Mouse (Mus musculus): ENCODE measurements at regions not wholly inside any gene's neighbourhood (a gene's known extent, or its start where the extent isn't known, plus 50 kb on each side); places are given as distances from the start of the nearest gene placed in this dataset.
"Not testable (repeated sequence)": the region's sequence is repeated elsewhere in the genome, so short reads cannot be mapped to it uniquely, and the experiment has no call there.

DNA sequence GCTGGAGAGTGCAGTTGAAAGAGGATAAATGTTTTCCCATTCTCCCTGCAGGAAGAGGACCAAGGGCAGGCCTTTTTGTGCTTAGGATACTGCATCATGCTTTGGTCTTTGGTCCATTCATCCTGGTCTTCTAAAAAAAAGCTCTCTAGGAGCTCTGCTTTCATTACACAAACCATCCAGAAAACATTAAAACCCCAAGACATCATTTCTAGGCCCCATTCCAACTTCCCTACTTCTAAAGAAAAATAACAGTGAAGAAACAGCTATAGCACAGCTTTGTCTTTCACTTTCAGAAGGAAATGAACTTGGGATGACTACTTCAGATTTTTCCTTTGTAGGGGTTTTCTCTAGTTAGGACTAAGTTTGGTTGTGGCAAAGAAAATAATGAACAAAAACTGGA is 185.1 kb upstream of the Tmc3 start:
- DNase-seq (ENCODE audit: low read depth), result no peak

- no peak for DNase-seq (ENCODE audit: low read depth)
Observed at GRCm38 (mm10) chr7:83401001-83401400, 183.7 kb upstream of the Tmc3 start.

- not testable (repeated sequence) for DNase-seq (ENCODE audit: low read depth)
Observed at GRCm38 (mm10) chr7:83412745-83413144, 172.0 kb upstream of the Tmc3 start.

GRCm38 (mm10) chr7:83429929-83430556 is 154.7 kb upstream of the Tmc3 start:
- no peak for DNase-seq (ENCODE audit: low read depth)

DNA sequence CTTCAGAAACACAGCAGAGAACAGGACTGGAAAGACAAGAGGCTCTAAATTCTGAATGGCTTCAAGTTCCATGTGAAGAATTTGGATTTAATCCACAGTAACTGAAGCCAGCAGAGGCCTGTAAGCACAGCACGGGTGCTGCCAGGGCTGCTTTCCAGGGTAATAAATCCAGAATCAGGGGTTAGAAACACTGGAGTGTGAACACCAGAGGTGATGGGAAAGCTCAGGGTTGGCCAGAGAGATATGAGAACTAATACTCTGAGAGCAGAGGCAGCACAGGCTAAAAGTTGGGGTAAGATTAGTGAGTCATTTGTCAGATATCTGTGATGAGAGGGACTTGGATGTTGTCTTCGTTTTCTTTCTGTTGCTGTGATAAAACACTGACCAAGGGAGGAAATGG is 153.6 kb upstream of the Tmc3 start:
- DNase-seq (ENCODE audit: low read depth), result no peak

DNA sequence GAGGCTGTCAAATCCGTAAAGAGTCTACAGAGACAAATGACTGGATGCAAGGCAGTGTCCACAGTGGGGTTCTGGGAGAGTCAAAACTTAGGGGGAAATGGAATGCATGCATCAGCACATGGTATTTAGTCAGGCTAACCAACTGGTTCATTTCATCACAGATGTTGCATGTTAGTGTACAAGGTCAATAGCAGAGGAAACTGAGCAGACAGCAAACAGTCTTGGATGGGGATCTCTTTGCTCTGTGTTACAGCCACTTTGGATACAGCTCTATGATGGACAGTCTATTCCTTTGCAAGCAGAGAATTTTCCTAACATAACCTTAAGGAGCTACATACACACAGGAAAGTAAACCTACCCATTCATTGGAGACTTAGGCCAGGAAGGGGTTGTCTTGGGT is 151.9 kb upstream of the Tmc3 start:
- DNase-seq (ENCODE audit: low read depth), result no peak

DNA sequence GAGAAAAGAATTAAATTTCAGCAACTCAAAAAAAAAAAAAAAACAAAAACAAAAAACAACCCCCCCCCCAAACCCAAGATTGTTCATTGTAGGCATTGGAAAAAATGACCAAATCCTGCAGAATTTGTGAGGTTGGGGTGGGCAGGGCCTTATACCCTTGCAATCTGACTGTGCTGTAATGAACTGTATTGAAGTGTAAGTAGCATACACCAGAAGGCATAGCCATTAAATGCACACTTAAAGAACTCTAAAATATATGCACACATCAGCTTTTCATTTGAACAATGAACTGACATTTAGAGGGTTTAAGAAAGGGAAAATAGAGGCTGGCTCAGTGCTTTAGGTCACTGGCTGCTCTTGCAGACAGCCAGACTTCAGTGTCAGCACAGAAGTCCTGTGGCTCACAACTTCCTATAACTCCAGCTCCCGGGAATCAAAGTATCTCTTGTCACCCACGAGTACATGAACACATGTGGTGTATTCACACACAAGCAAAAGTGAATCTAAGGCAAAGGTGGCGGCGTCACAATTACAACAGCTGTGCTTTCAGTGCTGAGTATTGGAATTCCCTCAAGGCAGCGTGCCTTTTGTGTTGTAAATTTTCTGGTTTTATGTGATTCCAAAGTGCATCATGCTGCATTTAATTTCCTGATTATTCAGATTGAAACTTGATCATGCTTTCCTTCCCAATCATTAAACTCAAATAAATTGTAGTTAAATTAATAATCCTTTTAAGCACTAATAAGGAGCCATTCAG is 150.6 kb upstream of the Tmc3 start:
- DNase-seq (ENCODE audit: low read depth), result no peak

DNA sequence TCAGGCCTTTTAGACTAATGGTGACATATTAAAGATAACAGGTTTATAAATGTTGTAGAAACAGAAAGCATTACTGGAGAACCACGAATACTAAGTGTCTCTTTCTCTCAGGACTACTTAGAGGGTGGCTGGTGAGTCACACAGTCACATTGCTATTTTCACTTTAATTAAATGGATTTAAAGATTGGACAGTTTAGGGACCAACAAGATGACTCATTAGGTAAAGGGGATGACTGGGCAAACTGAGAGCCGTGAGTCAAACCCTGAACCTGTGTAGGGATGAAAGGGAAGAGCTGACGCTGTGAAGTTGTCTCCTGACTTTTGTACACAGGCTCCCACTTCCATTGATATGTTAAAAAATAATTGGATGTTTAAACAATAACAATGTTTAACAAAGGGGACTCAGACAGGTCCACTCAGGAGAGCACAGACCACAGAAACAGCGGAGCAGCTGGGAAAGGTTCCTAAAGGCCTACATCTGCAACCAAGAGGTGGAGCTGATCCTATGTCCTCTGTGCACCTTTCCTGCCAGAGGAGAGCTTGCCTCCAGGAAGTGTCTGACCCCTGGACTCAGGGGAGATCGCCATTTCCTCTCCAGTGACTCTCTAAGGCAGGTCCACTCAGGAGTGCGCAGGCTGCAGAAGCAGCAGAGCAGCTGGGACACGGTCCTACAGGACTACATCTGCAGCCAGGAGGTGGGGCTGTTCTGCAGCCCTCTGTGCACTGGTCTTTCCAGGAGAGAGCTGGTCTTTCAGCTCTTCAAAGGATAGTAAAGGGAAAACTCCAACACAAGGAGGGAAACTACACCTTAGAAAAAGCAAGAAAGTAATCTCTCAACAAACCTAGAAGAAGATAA is 146.0 kb upstream of the Tmc3 start:
- DNase-seq (ENCODE audit: low read depth), result no peak

DNA sequence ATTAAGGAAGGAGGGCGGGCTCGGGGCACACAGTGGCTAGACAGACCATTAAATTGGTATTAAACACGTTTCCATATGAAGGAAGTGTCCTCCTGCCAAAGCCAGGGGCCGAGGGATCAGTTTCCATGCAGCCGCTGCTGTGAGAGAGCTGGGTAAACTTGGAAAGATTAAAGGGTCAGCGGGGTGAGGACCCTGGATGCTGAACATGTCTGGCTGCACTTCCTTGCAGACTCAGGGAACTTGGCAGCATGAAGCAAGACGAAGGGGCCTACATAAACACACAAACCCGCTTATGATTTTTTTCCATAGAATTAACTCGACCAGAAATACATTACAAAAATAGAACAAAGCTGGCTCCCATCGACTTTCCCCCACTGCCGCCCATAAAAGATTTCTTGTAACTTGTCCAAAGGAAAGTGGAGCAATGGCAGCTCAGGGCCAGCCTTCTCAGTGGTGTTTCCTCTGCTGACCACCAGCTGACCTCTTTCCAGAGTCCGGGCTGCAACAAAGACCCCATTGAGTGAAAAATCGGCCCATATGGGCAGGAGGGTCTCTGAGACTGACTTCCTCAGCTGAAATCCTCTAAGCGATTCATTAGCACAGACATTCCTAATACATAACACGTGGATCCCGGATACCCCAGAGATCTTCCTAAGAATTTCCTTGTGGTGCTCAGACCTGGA is 141.0 kb upstream of the Tmc3 start:
- no peak for DNase-seq (ENCODE audit: low read depth)

- no peak for DNase-seq (ENCODE audit: low read depth)
Observed at GRCm38 (mm10) chr7:83444279-83444615, 140.5 kb upstream of the Tmc3 start.

DNA sequence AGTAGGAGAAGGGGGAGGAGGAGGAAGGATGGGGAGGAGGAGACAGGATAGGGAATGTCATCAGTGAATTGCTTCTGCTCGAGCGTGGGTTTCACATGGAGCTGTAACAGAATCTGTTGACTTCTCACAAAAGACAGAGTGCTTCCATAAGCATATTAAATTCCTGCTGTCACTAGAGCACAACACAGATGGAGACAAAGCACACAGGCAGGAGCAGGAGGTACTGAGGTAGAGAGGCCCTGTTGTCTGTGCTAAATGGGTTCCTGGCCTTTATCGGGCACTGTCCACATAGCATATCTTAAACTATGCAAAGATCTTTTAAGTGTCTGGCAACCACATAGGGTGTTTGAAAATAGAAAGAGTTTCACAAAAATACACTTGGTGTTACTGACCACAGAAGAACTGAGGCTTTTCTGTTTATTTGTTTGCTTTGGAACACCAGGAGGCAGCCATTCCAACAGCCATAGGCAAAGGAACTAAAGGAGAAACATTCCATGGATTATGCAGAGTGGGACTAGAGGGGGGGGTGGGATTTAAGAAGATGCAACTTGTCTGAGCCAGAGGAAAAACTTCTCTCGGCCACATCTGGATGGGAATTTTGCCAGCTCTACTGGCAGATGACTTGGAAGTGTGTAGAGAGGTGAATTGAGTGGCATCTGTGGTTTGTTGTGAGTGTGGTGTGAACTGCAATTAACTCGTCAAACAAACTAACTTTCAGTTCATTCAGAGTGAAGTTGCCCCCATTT is 139.4 kb upstream of the Tmc3 start:
- no peak for DNase-seq (ENCODE audit: low read depth)

DNA sequence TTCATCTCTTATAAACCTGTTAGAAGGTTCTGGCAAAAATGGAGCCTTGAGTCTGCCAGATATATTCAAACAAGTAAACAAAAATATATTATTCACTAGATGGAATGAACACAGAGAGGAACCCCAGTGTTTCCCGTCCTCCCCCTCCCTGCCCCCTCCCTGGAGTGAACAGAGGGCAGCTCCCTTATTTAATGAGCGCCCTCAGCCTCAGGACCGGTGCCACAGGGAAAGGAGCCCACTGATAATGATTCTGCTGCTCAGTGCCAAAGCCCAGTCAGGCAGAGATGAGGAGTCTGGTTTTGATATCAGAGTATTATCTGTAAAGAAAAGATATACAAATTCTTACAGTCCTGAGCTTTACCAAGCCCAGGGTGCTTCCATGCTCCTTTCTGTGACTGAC is 134.4 kb upstream of the Tmc3 start:
- no peak for DNase-seq (ENCODE audit: low read depth)

DNA sequence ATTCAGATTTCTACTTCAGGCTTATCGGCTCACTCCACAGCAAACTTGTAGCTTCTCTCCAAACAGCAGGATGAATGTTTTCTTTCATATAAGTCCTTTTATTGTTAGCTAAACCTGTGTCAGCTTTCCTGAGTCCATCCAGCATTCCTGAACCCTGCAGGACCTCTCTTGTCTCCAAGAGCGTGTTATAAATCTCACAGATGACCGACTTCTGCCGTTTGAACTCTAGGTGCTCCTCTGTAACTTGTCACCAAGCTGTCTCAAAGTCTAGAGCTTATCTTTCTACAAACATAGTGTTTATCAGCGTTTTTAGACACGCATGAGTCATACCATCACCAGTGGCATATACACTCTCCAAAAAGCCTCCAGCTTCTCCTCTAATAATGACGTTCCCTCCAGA is 132.4 kb upstream of the Tmc3 start:
- DNase-seq (ENCODE audit: low read depth), result no peak

DNA sequence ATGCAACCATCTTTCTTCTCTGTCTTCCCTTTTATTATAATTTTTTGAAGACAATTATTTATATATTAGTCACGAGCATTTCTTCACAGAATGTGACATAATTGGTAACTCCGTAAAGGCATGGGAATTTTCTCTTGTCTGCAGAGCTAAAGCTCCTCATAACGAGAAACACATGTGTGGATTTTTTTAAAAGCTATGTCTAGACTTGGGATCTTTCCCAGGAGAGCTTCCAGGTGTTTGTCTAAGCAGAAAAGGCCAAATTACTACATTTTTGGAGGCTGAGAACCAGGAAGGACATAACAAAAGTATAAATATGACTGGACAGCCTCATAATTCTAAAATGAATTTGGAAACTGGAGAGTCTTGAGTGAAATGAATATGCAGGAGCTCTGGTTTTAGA is 125.2 kb upstream of the Tmc3 start:
- no peak for DNase-seq (ENCODE audit: low read depth)

- DNase-seq (ENCODE audit: low read depth), result no peak
Observed at GRCm38 (mm10) chr7:83467006-83467405, 117.7 kb upstream of the Tmc3 start.

DNA sequence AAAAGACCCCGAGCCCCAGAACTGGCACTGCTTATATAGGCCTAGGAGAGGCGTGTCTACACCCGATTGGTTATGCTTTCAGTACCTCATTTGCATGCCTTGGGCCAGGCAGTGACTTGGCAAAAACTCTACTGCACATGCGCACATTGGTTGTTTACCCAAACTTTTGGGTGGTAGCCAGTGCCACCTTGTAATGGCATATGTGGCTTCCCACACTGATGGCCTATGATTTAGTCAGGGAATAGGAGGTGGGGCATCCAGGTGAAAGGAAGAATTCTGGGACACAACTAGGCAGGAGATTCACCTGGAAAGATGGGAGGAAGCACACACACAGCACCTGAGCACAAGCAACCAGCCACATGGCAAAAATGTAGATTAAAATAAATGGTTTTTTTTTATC is 114.9 kb upstream of the Tmc3 start:
- not testable (repeated sequence) for DNase-seq (ENCODE audit: low read depth)

DNA sequence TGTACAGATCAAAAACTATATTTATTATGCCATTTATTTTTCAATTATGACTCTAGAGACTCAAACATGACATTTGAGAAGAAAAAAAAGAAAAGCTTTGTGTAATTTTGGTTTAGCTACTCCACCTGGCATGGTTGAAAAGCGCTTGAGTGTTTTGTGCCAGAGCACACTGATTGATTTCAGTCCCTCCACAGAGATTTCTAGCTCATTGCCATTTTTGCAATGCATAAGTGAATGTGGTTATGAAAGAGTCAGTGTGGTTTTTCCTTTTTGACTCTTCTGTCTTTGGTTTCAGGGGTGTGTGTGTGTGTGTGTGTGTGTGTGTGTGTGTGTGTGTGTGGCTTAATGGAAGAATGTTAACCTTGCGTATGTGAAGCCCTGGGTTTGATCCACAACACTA is 113.6 kb upstream of the Tmc3 start:
- no peak for DNase-seq (ENCODE audit: low read depth)

DNA sequence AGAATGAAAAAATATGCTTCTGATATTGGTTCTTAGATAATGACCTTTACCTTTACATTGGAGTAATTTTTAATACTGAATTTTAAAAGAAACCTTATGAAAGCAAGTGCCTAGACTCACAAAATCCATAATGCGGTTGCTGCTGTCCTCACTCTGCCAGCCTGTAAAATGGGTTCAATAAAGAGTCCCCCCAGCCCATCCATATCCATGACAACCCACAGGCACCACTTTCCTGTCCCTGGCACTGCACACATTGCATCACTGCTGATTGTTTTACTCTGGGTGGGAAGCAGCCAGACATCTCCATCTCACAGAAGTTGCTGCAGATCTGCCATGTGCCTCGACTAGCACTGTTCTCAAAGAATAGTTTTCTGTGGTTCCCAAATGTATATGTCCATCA is 110.3 kb upstream of the Tmc3 start:
- no peak for DNase-seq (ENCODE audit: low read depth)

DNA sequence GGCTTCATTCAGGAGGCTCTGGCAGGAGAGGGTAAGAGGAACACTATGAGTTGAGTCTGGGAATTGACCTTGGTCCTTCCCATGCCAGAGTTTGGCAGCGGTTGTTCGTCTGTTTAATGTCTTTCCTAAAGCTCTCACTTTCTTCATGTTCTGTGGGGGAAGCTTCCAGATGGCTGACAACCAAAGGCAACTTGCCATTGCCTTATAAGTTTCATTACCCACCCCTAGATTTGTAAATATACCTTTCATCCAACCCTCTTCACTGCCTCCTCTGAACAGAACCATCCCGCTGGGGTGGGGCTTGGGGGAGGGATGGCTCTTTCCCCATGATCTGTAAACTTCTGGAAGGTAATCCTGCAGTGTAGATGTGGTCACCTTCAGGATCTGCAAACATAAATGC is 109.7 kb upstream of the Tmc3 start:
- no peak for DNase-seq (ENCODE audit: low read depth)

DNA sequence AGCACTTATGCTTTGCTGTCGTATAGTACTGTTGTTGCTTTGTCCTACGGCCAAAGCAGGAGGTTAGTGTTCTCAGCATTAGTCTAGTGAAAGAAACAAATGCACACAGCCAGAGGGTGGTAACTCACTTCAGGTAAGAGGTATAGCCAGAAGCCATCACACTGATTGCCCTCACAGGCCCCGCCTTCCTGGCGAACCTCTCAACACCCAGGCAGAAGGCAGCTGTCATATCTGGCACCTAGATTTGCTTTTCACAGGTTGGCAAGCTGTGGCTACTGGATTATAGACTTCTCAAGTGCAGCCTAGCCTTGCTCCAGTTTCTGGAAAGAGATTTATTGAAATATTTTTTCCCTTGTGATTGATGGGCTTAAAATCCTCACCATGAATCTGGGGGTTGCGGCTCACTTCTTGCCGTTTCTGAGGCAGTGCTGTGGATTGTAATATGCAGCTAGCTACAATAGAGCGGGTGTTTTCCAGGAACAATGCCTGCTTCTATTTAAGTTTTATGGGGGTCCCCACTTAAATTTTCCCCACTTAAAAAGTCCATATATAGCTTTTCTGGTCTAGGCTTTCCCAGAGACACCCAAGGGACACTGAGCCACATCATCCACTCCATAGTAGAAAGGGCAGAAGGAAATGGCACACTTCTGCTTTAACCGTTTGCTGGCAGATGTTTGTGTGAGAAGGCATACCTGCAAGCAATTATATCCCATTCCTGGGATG is 109.1 kb upstream of the Tmc3 start:
- no peak for DNase-seq (ENCODE audit: low read depth)

GRCm38 (mm10) chr7:83476161-83476495 is 108.6 kb upstream of the Tmc3 start:
- DNase-seq (ENCODE audit: low read depth), result no peak

Data from naive thymus-derived CD4-positive, alpha-beta T cell, adult 2 months (primary cell).